Mouse (Mus musculus) spleen, postnatal 10 days (tissue): ENCODE measurements around the gene Arhgap32.
"Not testable (repeated sequence)": the region's sequence is repeated elsewhere in the genome, so short reads cannot be mapped to it uniquely, and the experiment has no call there.

Experiments used
- DNase-seq, 2 experiments: peaks; one replicate each; pipeline ENCODE4 v3.0.0; 2021 to 2022; ENCODE audit warnings: low spot score in 2 of 2

Gene Arhgap32

DNA sequence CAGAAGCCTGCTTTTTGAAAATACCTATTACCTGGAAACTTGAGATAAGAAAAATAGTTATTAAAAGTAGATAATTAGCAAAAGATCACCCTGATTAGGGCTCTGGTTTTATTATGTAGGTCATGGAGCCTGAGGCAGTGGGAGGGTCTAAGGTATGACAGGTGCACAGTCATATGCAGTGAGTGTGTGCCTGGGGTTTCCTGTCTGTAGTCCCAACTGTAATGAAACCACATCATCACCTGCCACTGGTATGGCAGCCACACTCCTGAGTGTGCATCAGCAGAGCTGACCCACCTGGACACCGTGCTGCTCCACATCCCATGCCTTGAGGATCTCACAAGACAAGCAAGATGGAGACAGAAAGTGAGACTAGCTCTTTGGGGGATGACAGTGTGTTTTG lies at the start of gene Arhgap32:
Gene Arhgap32, plus strand, starts transcription at position 351 of the 400 bp plus-strand sequence.
- DNase-seq = no peak

DNA sequence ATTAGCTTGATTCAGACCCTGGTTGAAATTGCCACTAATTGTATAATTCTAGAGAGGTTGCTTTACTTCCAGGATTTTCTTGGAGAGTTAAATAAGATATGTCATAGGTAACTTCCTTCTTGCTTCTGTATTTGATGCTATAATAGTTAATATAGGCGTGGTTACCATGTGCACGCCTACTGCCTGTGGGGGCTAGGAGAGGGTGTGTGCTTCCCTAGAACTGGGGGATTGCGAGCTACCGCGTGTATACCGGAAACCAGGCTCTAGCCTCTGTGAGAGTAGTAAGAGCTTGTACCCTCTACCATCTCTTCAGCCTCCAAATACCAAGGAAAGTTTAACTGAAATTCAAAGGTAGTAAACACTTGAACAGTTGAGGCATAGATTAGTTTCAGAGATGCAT lies 43.2 kb upstream of the Arhgap32 start:
- DNase-seq = no peak

DNA sequence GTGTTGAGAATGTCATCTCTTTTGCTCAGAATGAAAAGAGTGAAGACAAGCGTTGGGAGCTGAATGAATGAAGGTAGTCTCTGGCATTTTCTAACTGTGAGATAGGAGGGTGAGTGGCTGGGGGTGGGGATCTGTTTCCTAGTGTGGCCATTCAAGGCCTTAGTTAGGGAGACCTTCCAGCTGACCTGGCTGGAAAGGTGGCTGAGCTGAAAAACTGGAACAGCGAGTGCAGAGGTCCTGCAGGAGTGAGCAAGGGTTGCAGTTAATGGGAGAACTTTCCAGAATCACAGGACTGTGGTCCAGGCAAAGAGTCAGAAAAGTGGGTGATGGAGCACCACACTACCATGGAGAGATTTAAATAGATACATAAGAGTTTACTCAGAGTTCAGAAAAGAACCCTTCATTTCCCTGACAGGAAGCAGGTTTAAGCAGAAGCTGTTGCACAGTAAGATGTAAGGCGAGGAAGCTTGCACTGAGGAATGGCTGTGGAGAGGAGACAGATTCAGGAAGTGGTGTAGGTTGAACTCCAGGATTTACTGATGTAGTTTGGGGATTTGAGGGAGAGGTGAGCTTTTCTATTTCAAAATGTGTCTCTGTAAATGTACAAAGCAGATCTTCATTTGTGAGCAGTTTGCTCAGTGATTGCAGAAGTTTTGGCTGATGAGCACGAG lies 27.7 kb upstream of the Arhgap32 start:
- DNase-seq = no peak

DNA sequence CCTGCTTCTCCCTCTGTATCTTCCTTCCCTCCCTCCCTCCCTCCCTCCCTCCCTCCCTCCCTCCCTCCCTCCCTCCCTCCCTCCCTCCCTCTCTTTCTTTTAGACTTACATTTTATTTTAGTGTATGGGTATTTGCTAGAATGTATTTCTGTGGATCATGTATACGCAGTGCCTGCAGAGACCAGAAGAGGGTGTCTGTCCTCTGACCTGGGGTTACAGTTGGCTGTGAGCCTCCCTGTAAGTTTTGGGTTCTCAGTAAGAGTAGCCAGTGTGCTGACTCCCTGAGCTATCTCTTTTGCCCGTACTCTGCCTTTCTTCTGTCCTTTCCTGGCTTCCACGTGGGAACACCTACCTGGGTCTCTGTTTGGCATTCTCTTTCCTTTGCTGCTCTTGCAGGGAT lies 27.1 kb upstream of the Arhgap32 start:
- peak in 1 of 2 experiments; percentile 35 for DNase-seq

DNA sequence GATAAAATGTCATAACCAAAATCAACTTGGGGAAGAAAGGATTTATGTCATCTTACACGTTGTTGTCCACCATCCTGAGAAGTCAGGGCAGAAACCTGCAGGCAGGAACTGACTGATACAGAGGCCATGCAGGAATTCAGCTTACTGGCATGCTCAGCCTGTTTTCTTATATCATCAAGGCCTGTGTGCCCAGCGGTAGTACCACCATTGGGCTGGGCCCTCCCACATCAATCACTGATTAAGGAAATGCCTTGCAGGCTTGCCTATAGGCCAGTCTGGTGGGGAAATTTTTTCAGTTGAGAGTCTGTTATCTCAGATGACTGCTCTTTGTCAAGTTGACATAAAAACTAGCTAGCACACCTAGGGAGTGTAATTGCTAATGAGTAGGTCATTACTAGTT lies 22.5 kb upstream of the Arhgap32 start:
- no peak for DNase-seq

DNA sequence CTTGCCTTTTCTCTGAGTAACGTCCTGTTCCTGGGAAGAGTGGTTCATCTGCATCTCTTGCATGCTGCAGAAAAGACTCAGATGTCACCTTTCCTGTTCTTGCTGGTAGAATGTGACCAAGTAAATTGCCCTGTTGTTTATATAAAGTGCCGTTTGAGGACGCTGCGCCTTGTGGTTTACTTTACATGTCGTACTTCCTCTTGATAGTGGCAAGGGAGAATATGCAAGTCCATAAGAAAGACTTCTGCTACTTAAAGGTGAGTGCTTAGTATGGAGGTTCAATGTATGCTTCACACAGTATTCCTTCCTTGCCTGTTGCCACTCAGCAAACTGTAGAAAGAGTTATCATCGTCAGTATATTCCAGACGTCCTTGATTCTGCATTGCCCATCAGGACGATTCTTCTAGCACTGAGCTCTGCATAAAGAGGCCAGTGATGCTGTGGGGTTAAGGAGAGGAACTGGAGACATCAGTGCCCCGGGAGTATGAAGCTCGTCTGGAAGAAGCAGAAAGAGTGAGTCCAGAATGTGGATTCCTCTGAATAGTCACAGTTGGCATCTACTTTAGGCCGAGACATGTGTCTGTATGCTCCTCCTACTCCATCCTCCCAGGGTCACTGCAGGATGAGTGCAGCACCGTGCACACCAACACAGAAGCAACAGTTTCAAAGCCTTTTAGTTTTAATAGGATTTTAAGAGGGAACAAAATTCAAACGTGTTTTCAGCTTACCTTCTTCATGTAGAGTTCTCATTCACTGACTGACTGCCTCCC lies 21.4 kb upstream of the Arhgap32 start:
- no peak for DNase-seq

DNA sequence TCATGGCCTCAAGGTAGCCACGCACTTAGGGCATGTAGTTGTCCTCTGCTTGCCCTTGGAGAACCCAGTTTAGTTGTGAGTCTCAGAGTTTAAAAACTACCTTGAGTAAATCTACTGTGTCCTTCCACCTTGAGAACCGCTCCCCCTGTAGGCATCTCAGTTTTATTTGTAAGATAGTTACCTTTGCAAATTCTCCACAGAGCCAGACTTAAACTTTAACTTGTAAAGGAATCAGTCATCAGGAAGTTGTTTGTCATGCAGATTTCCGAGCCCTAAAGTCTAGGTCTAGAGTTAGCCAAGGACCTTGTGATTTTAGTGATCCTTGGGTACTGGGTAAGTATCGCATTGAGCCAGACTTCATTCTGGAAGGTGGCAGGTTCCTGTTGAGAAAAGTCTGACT lies 20.4 kb upstream of the Arhgap32 start:
- no peak for DNase-seq

DNA sequence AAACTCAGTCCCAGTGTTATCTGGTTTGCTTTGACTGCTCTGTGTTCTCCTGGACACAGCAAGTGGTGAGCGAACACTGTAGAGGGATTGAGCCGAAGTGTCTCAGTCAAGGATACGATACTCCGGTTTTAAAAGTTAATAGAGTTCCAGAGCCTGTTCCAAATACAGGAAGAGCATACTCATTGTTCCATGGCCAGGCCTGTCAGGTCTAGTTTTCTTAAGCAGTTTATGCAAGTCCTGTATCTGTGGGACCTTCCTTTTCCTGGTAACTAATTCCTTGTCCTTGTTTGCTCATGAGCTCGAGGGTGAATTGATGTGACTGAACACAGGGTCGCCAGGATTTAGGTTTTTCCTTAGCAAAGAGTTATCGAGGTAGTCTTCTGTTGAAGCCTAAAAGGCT lies 19.4 kb upstream of the Arhgap32 start:
- DNase-seq = no peak

DNA sequence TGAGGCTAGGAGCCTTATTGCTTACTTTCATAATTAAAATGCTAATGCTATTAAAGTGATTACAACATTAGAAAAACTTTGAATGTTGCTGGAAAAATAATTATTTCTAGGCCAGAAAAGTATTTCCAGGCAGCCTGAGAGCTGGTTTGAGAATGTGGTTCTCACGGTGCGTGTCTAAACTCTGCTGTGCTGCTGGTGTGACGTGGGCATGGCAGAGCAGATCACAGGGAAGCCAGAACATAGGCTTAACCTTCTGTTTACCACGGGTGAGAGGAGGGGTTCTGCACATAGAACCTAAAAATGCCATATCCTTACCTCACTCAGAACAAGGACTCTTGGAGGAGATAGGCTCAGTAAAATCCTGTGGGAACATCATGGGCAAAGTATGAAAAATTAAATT lies 18.8 kb upstream of the Arhgap32 start:
- no peak for DNase-seq

DNA sequence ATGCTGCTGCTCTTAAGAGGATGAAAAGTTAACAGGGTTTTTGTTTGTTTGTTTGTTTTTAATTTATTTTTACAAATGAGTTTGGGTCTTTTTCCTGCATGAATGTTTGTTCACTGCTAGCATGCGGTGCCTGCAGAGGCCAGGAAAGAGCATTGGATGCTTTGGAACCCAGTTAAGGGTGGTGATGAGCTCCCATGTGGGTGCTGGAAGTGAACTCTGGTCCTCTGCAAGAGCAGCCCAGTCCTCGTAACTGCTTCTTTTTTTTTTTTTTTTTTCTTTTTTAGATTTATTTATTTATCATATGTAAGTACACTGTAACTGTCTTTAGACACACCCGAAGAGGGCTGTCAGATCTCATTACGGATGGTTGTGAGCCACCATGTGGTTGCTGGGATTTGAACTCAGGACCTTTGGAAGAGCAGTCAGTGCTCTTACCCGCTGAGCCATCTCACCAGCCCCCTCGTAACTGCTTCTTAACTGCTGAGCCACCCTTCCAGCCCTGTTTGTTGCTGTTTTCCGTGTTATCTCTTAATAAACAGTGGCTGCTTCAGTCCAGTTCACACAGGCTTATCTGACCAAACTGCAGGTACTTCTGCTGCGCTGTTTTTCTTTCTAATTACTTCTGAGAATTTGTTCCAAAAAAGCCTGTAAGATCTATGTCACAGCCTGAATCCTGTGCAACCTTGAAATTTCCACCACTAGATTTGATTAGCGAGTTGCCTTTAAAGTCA lies 17.3 kb upstream of the Arhgap32 start:
- peak in 1 of 2 experiments; percentile 24 for DNase-seq

DNA sequence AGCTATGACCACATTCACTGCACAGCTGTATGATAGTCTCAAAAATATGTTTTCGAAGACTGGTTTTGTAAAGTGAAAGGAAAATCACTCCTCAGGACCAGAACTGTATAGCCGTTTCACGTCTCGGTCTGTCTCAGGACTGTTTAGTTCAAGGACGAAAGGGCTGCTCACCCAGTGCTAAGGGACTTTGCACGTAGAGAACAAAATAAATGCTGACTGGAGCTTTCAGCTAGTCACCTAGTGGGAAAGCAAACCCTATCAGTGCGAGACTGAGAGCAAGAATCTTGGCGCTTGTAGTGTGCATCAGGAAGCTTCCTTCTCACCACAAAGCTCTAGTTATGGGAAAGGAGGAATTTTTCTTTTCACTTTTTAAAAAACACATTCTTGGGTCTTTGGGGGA lies 15.4 kb upstream of the Arhgap32 start:
- no peak for DNase-seq

DNA sequence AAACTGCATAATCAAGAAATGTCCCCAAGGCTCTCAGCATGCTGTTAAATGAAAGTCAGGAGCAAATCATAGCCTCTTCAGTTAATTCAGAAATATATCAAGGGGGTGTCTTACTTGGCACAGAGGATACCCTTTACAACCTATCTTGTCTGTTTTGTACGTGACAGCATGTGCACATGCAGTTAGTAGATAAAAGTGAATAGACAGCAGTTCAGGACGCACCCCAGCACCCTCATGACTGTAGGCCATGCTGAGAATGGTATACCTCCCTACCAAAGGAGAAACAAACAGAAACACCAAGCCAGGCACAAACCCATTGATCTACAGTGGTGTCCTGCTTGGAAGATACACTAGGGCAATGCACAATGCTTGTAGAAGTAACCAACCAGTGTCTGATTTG lies 14.4 kb upstream of the Arhgap32 start:
- DNase-seq = peak in 1 of 2 experiments; percentile 25

DNA sequence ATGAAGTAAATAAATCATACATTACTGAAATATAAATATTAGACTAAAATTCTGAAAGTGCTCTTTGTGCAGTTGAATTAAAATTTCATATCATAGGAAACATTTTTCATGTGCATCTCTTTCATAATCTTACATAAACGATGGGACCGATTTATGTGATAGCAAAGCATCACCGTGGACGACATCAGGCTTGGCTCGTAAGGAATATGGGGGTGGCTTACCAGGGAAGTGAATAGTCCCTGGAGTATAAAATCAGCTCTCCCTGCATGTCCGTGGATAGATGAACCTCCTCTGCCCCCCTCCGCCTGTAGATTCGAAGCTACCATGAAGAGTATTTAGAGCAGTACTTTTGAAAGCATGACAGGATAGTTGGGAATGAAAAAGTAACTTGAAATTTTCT lies 11.3 kb upstream of the Arhgap32 start:
- DNase-seq = no peak

DNA sequence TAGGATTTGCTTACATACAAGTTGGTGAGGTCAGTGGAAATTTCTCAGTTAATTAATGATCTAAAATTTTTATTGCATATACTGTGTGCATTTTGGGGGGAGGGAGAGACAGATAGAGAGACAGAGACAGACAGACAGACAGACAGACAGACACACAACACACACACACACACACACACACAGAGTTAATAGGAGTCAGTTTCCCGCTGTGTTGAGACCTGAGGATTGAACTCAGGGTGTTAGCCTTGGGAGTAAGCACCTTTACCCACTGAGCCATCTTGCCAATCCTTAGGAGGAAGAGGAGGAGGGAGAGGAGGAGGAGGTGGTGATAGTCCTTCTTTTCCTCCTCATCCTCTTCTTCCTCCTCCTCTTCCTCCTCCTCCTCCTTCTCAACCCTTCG lies 5.6 kb upstream of the Arhgap32 start:
- DNase-seq = no peak

DNA sequence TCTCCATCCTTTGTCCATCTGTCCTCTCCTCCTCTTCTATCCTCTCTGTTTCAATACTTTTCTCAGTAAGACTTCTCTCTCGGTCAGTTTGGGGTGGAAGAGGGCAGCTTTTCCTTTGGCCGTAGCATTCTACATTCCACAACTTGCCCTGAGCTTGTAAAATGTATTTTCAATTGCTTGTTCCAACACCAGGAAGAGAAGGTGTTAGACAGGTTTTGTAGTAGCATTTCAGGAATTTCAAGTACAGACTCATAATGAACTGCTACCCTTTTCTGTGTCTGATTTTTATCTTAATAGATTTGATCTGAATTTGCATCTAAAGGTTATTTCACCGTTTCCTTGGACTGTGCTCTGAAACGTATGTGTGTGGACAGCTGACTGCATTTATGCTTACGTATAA lies 336 bp downstream of the Arhgap32 start:
- DNase-seq = no peak

DNA sequence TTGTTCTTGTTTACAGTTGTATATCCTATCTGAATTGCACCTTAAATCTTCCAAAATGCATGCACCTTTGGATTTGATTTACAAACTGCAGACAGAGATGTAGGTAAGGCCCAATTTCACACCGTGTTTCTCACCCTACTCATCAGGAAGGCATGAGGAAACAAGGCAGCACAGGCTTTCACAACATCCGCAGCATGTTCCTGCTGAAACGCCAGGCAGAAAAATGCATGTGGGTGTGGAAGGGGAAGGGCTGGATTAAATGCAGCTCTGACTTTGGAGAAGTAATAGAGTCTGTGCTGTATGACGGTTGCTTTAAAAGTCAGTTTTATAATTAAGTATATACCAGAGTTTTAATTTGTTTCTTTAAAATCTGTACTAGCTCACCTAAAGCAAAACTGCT lies 1.9 kb downstream of the Arhgap32 start:
- DNase-seq = no peak

DNA sequence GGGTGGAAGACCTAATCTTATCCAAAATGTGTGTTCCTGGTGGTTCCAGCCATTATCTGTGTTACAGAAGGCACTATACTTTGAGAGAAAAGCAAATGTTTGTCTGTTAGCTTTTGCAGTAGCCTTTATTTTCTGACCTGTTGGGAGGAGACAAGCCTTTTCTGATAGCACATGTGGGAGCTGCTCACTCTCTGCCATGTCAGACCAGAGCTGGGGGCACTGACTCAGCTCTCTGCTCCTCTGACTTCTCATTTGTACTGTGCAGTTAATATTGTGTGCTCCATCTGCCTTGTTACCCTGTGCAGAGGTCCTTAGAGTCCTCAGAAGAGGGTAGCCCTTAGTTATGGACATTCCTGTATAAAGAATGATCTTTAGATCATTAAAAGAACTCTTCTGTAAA lies 2.5 kb downstream of the Arhgap32 start:
- no peak for DNase-seq

DNA sequence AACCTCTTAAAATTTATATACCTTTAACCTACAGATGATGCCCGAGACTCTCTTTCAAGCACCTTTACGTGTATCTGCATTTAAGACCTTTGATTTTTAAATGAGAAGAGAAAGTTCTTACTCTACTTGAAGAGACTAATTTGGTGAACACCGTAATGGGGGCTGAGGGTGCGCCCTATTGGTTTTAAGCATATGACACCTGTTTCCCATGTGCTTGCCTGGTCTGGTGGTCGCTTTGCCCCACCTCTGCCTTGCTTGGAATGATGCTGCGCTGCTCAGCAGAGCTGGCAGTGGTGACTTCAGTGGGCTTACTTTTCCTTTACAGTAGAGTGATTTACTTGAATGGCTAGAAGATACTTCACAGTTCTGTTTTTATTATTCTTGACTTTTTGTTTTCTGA lies 3.6 kb downstream of the Arhgap32 start:
- DNase-seq = no peak

DNA sequence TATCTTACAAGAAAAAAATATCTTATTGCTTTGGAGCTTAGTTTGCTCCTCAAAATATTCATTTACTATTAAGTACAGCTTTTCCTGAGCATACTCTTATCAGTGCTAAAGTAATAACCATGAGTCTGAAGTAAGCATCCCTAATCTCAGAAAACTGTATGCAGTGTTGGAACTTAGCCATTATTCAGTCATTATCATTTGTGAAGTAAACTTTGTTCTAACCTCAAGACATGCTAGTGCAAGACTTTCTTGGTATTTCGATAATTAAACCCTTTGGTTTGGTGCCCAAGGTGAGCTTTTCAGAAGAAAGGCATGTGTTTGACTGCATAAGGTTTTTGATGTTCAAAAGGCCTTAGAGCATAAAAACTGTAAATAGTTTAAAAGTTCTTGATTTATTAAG lies 4.2 kb downstream of the Arhgap32 start:
- DNase-seq = no peak

DNA sequence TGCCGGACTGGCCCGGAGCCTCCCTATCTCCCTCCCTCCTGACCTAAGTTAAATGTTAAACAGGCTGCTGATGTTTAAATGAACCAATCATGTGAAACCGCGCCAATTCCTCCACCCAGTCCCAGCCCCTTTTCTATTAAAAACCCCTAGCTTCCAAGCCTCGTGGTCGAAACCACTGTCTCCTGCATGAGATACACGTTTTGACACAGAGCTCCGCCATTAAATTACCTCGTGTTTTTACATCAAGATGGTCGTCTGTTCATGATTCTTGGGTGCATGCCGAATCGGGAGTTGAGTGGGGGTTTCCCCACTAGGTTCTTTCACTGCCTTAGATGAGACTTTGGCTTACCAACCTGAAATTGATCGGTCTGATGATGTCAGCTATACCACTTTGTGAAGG lies 5.3 kb downstream of the Arhgap32 start:
- DNase-seq = not testable (repeated sequence)

DNA sequence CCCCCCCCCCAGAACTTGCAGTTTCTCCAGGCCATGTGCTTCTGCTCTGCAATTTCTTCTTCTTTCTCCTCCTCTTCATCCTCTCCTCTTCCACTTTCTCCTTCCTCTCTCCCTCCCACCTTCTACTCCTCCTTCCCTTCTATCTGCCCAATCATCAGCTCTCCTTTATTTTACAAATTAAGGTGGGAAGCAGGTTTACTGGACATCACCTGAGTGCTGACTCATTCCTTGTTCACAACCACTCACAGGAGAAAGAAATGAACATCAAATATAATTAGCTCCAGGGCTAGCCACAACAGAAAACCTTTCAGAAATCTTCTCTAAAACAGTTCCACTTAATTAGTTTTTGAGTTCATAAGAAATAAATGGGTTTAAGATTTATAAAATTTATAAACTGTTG lies 20.3 kb downstream of the Arhgap32 start:
- DNase-seq = no peak

DNA sequence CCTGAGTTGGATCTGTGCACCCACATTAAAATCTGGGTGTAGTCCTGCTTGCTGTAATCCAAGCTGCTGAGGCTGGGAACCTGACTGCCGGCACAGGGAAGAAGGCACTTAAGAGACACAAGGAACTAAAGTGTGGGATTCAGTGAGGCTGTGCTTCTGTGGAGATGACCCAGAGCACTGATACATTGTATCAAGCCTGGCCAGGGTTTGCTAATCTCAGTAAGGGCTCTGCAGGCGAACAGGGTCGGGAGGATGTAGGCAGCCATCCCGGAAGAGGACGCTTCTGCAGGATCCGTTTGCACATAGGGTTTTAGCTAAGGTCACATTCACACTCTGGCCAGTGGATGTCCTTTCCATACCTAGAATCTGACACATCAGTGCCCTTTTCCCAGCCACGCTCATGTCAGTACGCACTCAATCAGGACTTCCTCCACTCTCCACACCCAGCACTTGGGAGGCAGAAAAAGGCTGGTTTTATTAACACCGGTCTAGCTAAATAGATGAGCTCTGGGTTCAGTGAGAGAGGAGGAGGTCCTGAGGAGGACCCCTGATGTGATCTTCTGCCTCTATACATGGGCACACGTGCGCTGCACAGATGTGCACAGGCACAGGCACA lies 20.9 kb downstream of the Arhgap32 start:
- no peak for DNase-seq
